Mouse (Mus musculus) olfactory bulb, adult 2 months (tissue): ENCODE data around the gene Nxnl1.

ENCODE experiments used
- CTCF ChIP-seq: fragments of 200-500 bp; IDR thresholded peaks from 2 replicates; pipeline ENCODE4 v1.5.1; 2012; ENCODE audit warnings: low read depth, mild to moderate bottlenecking, low read length, moderate library complexity; ENCODE audit not compliant: insufficient read depth
- POLR2A ChIP-seq: fragments of 200-500 bp; IDR thresholded peaks from 2 replicates; pipeline ENCODE4 v1.6.1; 2012; ENCODE audit warnings: mild to moderate bottlenecking, low read depth, low read length, moderate library complexity; ENCODE audit not compliant: insufficient read depth

DNA sequence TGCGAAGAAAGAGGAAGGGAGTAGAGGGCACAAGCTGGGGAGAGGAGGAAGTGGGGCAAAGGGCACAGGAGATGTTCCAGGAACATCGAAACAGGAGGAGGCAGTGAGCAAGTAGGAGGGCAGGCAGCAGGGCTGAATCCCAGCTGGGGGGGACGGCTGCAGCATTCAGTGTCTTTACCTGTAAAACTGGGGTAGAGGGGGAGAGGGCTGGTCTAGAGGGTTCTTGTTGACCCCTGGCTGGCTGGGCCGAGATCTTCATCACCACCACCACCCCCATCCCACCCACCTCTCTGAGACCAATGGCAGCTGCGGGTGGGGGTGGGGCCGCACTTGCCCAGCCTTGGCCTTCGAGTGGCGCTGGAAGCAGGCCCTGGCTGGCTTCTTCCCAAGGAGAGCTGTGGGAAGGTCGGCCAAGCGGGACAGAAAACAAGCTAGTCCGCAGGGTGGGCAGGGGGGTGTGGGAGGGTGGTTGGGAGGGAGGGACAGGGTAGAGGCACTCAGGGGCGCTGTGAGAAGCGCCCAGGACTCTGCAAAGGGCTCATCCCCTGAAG is 2.1 kb upstream of the Nxnl1 start, which contains the start of gene Slc27a1:
- TF ChIP-seq POLR2A = no peak
- no peak for TF ChIP-seq CTCF
